Mouse (Mus musculus) effector memory CD4-positive, alpha-beta T cell, adult 7 months (primary cell): ENCODE measurements around the gene Zc3hav1. TPM values are rescaled to one million over a fixed set of nuclear protein-coding genes. Genes with fewer than 3 reads are reported as not detected.

Source experiments
- polyA plus RNA-seq: library from polyadenylated mRNA; unstranded; fragments of 100-300 nt; shearing (Covaris generic); gene quantifications from one replicate; pipeline ENCODE4 v1.2.1, GENCODE M21; 2017

Gene Zc3hav1
- 299 TPM for polyA plus RNA-seq

DNA sequence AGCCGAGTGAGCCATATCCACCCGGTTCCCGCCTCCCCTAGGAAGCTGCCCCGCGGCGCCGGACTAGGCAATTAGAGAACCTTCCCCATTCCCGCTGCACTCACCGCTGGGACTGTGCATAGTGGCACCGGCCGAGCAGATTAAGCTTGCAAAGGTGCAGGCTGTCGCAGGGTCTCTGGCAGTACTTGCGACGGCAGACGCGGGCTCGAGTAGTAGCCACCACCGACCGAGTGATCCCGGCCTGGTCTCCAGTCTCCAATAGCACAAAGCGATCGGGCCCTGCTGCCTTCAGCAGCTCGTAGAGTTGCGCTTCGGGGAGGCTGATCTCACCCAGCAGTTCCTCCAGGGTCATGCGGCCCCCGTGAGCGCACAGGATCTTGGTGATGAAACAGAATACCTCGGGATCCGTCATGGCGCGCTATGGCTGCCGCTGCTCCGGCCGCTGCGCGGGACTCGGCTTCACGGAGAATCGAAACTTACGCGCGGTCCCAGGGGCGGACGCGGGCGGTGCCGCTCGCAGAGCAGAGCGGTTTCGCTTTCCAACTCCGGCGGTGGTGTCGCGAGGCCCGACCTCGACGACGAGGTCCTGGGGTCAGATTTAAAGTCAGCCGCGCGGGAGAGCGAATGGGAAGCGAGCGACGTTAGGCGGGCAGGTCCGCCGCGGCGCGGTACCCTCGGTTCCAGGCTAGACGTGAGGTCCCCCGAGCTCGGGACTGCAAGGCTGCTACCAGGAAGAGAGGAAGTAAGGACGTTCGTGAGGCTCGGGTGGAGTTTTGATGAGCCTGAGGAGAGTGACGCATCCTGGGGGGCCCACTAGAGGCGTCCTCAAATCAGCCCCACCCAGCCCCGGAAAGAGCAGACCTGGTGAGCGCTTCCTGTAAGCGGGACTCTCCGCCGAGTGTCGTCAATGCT lies at the start of gene Zc3hav1:
TSS of gene Zc3hav1 (minus strand) at position 793 of the 912 bp plus-strand sequence.

GRCm38 (mm10) chr6:38381129-38381771 lies 26.8 kb upstream of the Zc3hav1 start, which contains the start of gene Ttc26:
Gene Ttc26, plus strand, starts transcription at chr6:38381469.

DNA sequence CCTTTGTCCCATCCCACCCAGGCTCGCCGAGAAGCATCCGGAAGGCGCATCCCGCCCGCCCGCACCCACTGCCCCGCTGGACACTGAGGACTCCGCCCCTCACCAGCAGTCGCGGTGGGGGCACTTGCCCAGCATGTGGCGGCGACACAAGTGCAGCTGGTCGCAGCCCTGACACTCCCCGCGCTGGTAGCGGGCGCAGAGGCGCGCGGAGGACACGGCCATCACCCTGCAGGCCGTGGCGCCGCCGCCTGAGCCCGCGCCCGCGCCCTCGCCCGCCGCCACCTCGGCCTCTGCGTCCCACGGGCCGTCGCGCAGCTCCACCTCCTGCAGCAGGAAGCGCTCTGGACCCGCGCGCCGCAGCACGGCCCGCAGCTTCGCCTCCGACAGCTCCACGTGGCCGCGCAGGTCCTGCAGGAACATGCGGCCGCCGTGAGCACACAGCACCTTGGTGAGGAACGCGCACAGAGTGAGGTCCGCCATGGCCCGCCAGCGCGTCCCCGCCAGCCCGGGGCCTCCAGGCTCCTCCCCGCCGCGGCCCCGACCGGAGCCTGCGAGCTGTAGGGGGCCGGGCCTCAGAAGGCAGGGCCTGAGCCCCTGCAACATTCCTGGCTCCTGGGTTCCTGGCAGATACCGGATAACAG lies 55.5 kb downstream of the Zc3hav1 start, which contains the start of gene Zc3hav1l:
TSS of gene Zc3hav1l (minus strand) at position 499 of the 641 bp plus-strand sequence.

Other genes starting within 250 kb of the Zc3hav1 start
- not detected for gene Tmem213, start 245.3 kb downstream of the Zc3hav1 start, polyA plus RNA-seq
- 1.1 TPM for gene Atp6v0a4, start 230.0 kb downstream of the Zc3hav1 start, polyA plus RNA-seq
- gene D630045J12Rik, start 100.6 kb downstream of the Zc3hav1 start, polyA plus RNA-seq = 0.27 TPM
- gene Zc3hav1l, start 55.3 kb downstream of the Zc3hav1 start, polyA plus RNA-seq = 0.10 TPM
- 1.7 TPM for gene Ttc26, start 26.9 kb upstream of the Zc3hav1 start, polyA plus RNA-seq
- 25.9 TPM for gene Ubn2, start 79.3 kb upstream of the Zc3hav1 start, polyA plus RNA-seq
- 54.6 TPM for gene Fmc1, start 178.9 kb upstream of the Zc3hav1 start, polyA plus RNA-seq
- gene Luc7l2, start 196.7 kb upstream of the Zc3hav1 start, polyA plus RNA-seq = 46.0 TPM